Mouse (Mus musculus) right cerebral cortex, adult 2 months (tissue): Measurements from ENCODE around the gene Osbpl7.
A peak's percentile ranks its signal among the peaks of the same experiment; 100 is the strongest.

ENCODE experiments used
- DNase-seq, 2 experiments: peaks; one replicate each; pipeline ENCODE4 v3.0.0; 2021 to 2022; ENCODE audit warnings: low spot score in 2 of 2

Gene Osbpl7

GRCm38 (mm10) chr11:97040301-97041021 lies 10.0 kb upstream of the Osbpl7 start:
- DNase-seq, result no peak

DNA sequence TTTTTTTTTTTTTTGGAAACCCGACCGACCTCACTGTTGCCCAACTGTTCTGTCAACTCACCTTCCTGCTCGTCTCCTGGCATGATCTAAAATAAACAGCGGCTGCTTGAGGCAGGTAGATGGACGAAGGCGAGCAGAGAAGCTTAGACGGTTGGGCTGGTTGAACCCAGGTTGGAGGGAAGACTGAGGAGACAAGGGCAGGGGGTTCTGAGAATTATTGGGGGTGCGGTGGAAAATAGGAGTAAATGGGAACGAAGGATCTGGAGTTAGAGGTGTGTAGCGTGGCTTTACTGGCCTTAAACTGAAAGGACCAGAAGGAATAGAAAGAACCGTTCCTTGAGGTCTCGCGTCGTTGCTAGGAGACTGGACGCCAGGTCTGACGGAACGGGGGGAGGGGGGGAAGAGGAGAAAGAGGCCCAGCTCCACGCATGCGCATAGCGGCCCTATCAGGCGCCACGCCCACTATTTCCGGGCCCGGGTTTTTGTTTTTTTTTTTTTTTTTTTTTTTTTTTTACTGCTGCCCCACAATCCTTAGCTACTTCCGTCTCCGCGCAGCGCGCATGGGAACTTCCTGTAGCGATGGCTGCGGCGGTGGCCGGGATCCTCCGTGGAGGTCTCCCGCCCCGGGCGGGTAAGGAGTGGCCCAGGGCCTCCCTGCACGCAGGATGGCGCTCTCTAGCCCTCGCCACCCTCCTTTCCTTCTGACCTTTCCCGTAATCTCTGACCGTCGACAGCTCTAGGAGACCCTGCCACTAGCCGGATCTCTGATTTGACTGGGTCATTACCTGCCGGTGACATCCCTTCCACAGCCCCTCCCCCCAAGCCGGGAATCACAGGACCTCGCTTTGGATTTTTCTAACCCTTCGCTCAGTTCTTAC lies 9.2 kb upstream of the Osbpl7 start, which contains the start of the genes Lrrc46 and Mrpl10:
Gene Lrrc46 (minus strand): TSS at position 386 of the 878 bp plus-strand sequence.
Gene Mrpl10 (plus strand): TSS at position 539 of the 878 bp plus-strand sequence.
- DNase-seq, result peak; percentile 82 to 83

- peak in 1 of 2 experiments; percentile 32 for DNase-seq
Observed at GRCm38 (mm10) chr11:97044902-97045301, 5.5 kb upstream of the Osbpl7 start.

GRCm38 (mm10) chr11:97045861-97046260 lies 4.6 kb upstream of the Osbpl7 start:
- no peak for DNase-seq

- no peak for DNase-seq
Observed at GRCm38 (mm10) chr11:97048090-97048650, 2.3 kb upstream of the Osbpl7 start.

DNA sequence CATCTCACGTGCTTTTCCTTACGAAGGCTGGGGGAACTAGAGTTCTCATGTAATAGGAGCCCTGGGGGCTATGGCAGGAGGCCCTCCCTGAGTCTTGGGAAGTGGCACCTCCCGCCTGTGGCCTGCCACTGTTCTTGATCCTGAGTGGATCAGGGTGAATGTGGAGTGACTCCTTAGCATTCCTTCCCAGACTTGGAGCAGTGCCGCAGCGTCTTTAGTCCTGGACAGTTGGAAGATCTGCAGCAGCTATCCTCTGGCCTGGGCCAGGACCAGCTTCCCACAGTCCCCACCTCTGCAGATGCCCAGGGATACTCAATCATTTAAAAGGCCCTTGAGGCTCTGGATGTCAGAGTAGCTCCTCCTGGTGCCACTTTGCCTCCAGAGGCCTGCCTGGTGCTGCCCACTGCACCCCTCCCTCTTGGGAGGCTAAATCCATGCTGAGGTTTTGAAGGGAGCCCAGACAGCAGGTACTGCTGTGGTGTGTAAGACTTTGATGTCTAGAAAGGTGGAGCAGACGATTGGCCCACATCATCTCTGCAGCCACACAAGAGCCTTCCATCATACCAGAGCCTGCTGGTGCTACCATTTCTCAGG lies 839 bp upstream of the Osbpl7 start:
- DNase-seq, result no peak

GRCm38 (mm10) chr11:97050944-97051586 lies 637 bp downstream of the Osbpl7 start:
- DNase-seq, result no peak

DNA sequence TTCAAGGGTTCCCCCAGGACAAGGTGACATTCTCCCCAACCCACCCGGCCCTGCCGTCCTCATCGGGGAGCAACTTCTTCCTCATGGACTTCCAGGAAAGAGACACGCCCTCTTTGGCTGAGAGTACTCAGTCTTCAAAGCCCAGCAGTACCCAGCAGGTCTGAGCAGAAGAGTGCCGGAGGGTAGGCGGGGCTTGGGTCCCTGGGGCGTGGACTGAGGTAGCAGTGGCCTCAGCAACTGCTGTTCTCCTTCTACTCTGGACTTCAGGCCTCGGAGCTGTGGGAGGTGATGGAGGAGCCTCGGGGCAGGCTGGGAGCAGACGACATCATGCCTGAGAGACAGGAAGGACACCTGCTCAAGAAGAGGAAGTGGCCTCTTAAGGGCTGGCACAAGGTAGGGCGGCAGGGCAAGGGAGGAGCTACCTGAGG lies 1.8 kb downstream of the Osbpl7 start:
- DNase-seq, result no peak

- DNase-seq, result no peak
Observed at GRCm38 (mm10) chr11:97063274-97063920, 13.0 kb downstream of the Osbpl7 start.

- DNase-seq, result no peak
Observed at GRCm38 (mm10) chr11:97063921-97064295, 13.5 kb downstream of the Osbpl7 start.

DNA sequence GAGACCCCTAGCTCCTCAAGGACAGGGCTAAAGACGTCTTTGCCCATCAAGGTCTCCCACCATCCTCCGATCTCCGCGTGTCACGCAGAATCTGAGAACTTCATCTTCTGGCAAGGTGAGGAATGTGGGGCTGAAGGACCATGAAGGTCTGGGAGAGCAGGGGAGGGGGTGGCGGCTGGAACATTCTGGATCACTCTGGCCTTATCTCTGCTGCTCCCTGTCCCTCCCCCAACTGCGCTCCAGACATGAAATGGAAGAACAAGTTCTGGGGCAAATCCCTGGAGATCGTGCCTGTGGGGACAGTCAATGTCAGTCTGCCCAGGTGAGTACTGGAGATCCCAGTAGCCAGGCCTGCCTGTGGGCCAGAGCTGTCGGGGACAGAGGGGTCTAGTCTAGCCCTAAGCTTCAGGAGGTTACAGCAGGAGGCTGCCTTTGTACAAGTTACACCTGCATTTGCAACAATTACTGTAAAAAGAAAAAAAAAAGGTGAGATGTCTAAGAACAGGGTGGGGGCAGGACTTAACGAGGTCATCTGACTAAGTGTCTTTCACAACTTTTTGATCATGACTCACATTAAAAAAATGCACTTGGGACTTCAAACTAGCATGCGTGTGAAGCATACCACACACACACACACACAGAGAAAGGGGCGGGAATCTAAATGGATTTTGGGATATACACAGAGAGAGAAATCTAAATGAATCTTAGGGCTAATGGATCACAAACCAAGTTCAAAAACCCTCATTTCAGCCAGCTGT lies 15.3 kb downstream of the Osbpl7 start:
- no peak for DNase-seq

DNA sequence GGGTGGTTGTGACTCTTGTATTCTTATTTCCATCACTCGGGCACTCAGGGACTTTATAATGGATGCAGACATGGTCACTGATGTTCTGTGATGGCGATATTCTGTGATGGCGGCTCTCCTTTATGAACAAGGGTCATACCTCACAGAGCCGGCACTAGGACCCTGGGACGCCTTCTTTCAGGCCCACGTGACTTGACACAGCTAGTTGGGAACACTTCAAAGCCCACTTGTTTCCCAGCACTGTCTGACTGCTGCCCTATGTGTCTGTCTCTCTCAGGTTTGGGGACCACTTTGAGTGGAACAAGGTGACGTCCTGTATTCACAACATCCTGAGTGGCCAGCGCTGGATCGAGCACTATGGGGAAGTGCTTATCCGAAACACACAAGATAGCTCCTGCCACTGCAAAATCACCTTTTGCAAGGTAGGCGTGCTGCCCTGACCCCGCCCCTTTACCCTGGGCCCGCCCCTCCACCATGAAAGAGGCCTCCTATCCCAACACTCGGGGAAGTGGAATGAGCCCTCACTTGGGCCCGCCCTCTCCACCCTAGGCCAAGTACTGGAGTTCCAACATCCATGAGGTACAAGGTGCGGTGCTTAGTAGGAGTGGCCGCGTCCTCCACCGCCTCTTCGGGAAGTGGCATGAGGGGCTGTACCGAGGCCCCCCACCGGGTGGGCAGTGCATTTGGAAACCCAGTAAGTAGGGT lies 16.4 kb downstream of the Osbpl7 start:
- DNase-seq, result no peak

- DNase-seq, result no peak
Observed at GRCm38 (mm10) chr11:97069333-97069732, 18.9 kb downstream of the Osbpl7 start.

DNA sequence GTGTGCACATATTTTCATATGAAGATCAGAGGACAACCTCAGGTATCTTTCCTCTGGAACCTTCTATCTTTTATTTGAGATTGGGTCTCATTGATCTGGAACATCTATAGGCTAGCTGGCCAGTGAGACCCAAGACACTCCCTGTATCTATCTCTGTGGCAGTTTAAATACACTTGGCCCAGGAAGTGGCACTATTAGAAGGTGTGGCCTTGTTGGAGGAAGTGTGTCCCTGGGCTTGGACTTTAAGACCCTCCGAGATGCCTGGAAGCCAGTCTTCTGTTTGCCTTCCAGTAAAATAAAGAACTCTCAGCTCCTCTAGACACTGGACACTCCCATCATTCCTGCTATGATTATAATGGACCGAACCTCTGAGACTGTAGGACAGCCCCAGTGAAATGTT lies 19.3 kb downstream of the Osbpl7 start:
- no peak for DNase-seq

- no peak for DNase-seq
Observed at GRCm38 (mm10) chr11:97071129-97071528, 20.7 kb downstream of the Osbpl7 start.

- DNase-seq, result peak; percentile 67 to 70
Observed at GRCm38 (mm10) chr11:97072533-97072932, 22.1 kb downstream of the Osbpl7 start.

DNA sequence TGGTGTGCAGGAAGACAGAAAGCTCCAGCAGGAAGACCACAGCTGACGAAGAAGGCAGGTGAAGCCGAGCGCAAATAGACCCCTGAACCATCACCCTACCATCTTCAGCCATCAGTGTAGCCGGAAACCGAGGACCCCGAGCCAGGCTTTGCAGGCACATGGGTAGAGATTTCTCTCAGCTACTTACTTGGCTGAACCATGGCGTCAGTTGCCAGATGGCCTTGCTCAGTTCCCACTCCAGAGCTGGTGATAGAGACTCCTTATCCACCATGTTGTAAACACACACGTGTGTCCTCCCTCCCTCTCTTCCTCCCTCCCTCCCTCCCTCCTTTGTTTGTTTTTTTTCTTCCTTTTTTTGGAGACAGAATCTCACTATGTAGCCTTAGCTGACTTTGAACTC lies 23.8 kb downstream of the Osbpl7 start:
- DNase-seq, result no peak

DNA sequence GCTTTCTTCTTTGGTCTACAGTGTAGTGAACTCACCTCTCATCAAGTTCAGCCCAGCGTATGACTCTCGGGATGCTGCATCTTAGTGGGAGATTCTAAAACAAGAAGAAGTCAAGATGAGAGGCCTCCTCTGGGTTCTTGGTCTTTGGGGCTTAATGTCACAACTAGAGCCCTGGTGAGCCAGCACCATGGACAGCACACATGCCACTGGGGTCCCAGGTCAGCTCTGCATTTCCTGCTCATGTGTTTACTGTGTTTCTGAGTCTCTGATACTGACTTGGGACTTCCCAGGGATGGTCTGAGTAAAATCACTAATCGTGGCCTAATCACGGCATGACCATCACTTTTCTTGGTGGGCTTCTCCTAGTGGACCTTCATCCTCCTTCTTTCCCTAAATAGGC lies 28.3 kb downstream of the Osbpl7 start:
- no peak for DNase-seq

GRCm38 (mm10) chr11:97080291-97080690 lies 29.9 kb downstream of the Osbpl7 start:
- no peak for DNase-seq

GRCm38 (mm10) chr11:97082977-97083376 lies 32.5 kb downstream of the Osbpl7 start:
- DNase-seq, result peak; percentile 56 to 64
